Mouse (Mus musculus) heart, adult 18-20 months (tissue): Measurements from ENCODE around the gene Tmem256. TPM values are rescaled to one million over a fixed set of nuclear protein-coding genes. Genes with fewer than 3 reads are reported as not detected.

Experiments
- DNase-seq, 2 experiments: peaks; one replicate each; pipeline ENCODE4 v3.0.0; 2021 to 2022; ENCODE audit warnings: mixed read lengths in 1 of 2
- microRNA-seq, 2 experiments: library from miRNA; unstranded; fragments of <30 nt; microRNA quantifications; one replicate each; pipeline ENCODE4 v1.2.0; 2022
- total RNA-seq, 2 experiments: library from RNA; stranded (reverse); gene quantifications; 2 replicates each; pipeline ENCODE4 v1.2.3; 2021

Tmem256 gene
- total RNA-seq, 2 experiments from 2014 or later = 232 to 246 TPM

DNA sequence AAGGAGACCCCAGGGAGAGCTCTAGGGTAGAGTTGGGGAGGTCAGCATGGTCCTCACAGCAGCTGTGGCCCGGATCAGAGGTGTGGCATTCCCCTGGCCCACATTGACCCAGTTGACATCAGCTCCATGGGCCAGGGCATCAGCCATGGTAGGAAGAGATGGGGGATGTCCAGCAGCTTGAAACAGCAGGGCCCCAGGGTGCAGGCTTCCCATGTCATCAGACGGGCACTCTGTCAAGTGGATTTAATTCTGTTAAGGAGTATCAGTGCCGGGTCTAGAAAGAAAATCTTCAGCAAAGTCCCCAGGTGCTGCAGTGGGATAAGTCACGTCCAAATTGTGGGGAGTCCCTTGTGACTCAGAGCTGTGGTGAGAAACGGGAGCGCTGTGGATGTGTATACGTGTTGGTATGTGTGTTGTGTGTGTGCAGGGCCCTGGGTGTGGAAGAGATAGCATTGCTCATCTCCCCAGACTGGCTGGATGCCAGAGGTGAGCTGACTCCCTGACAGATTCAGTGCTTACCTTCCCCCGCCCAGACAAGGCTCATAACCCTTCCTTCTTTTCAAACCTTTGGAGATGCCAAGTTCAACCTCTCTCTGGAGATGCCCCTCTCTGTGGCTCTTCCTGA lies 45.3 kb downstream of the Tmem256 start:
- no peak for DNase-seq

DNA sequence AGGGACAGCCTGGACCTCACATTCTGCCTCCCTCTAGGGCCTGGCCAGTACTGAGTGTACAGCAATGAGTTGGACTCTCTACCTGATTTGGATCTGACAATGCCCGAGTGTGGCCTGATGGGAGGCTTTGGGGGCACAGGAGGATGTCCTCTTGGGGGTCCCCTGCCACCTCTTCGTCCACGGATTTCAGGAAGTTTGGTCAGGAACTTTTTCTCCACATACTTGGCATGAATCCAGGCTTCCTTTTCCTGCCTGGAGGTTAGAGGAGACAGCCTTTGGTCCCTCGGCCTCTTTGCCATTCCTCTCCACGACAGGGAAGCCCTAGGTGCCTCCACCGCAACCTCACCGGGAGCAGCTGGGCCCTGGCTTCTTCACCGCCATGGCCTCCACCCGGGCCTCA lies 45.9 kb downstream of the Tmem256 start:
- DNase-seq = peak in 1 of 2 experiments; percentile 40

DNA sequence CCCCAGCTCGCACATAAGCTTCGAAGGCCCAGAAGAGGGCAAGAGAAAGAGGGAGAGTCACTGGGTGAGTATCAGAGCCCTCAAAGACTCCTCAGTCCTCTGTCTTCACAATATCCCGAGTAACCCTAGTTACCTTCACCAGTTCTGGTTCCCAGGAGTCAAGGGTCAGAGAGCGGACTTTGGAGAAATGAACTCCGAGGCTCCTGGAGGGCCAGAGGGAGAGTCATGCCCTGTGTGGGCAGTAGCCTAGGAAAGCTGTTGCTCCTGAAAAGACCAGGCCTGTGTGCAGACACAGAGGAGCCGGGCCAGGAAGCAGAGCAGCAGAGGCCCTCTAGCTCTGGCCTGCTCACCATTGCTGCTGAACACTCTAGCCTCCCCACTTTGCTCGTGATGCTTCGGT lies 46.3 kb downstream of the Tmem256 start:
- no peak for DNase-seq

DNA sequence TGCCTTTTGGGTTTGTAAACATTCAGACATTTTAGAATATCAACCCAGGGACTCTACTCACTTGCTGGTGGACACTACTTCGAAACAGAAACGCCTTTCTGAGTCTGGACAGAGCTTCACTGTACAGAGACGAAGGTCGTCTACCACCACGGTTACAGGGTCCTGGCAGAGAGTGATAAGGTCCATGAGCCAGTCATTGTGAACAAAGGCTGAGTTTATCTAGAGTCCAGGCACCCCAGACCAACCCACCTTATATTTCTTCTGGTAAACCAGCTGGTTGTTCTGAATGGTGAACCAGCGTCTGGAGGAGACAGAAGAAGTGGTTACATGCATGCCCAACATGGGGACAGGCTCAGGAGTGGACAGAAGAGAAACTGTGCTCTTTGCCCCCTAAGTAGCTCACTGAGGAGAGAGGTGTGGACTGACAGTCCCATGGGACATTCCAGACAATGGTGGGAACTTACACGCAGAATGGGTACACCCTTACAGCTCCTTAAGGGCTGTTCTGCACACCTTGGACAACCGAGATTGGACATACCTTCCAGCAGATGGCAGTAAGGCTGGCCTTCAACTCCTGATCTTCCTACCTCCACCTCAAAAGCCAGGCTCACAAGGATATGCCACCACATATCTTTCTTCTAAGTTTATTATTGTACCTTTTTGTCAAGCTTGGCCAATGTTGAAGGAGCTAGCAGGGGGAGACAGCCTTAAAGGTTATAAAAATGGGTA lies 48.8 kb downstream of the Tmem256 start:
- DNase-seq = no peak

Small RNAs within 50 kb of the gene (microRNA-seq; reads per million reads assigned to microRNA genes)
- gene Mir6924 = 0 reads per million in 2 experiments

Other genes starting within 250 kb of the Tmem256 start
- 10 to 100 TPM; 15.2 to 16.4 TPM for gene Atp1b2, start 232.6 kb upstream of the Tmem256 start, total RNA-seq
- not detected for gene Shbg, start 220.6 kb upstream of the Tmem256 start, total RNA-seq
- gene Sat2, start 216.5 kb upstream of the Tmem256 start, total RNA-seq = 1 to 10 TPM; 3.3 to 3.8 TPM
- 10 to 100 TPM; 91.3 to 97.2 TPM for gene Fxr2, start 205.5 kb upstream of the Tmem256 start, total RNA-seq
- not detected for gene Sox15, start 183.2 kb upstream of the Tmem256 start, total RNA-seq
- 10 to 100 TPM; 12.3 to 15.6 TPM for gene Mpdu1, start 175.9 kb upstream of the Tmem256 start, total RNA-seq
- gene Cd68, start 172.4 kb upstream of the Tmem256 start, total RNA-seq = 10 to 100 TPM in 1 of 2 experiments, 1 to 10 TPM in 1; 7.3 to 10.5 TPM
- 100 to 1,000 TPM; 185 to 188 TPM for gene Eif4a1, start 166.1 kb upstream of the Tmem256 start, total RNA-seq
- gene Senp3, start 156.4 kb upstream of the Tmem256 start, total RNA-seq = 10 to 100 TPM; 27.3 to 35.1 TPM
- gene Tnfsf13, start 152.7 kb upstream of the Tmem256 start, total RNA-seq = 1 to 10 TPM; 1.5 to 1.7 TPM
- gene Tnfsf12, start 142.7 kb upstream of the Tmem256 start, total RNA-seq = 10 to 100 TPM; 16.9 to 17.1 TPM
- gene Tnfsfm13, start 142.4 kb upstream of the Tmem256 start, total RNA-seq = 1 to 10 TPM; 2.5 to 4.1 TPM
- 10 to 100 TPM; 27.4 to 33.4 TPM for gene Polr2a, start 79.9 kb upstream of the Tmem256 start, total RNA-seq
- not detected for gene Slc35g3, start 76.5 kb upstream of the Tmem256 start, total RNA-seq
- 10 to 100 TPM; 41.7 to 44.7 TPM for gene Zbtb4, start 72.6 kb upstream of the Tmem256 start, total RNA-seq
- 1 to 10 TPM; 2.0 to 4.6 TPM for gene Chrnb1, start 42.6 kb upstream of the Tmem256 start, total RNA-seq
- gene Fgf11, start 36.7 kb upstream of the Tmem256 start, total RNA-seq = 1 to 10 TPM; 2.6 to 3.0 TPM
- gene Tmem102, start 32.9 kb upstream of the Tmem256 start, total RNA-seq = under 1 TPM; 0.17 to 0.49 TPM
- not detected for gene Gm39566, start 23.2 kb upstream of the Tmem256 start, total RNA-seq
- not detected for gene Spem2, start 20.0 kb upstream of the Tmem256 start, total RNA-seq
- not detected for gene Spem1, start 16.3 kb upstream of the Tmem256 start, total RNA-seq
- 1 to 10 TPM; 3.3 to 3.9 TPM for gene Nlgn2, start 730 bp upstream of the Tmem256 start, total RNA-seq
- gene Plscr3, start 7.9 kb downstream of the Tmem256 start, total RNA-seq = 10 to 100 TPM; 19.6 to 21.4 TPM
- gene Tnk1, start 20.2 kb downstream of the Tmem256 start, total RNA-seq = not detected
- gene Tmem95, start 39.5 kb downstream of the Tmem256 start, total RNA-seq = not detected
- 1 to 10 TPM; 2.0 to 2.5 TPM for gene Kctd11, start 42.9 kb downstream of the Tmem256 start, total RNA-seq
- gene Acap1, start 57.0 kb downstream of the Tmem256 start, total RNA-seq = 1 to 10 TPM in 1 of 2 experiments, under 1 TPM in 1; 0.72 to 4.4 TPM
- gene 2810408A11Rik, start 62.5 kb downstream of the Tmem256 start, total RNA-seq = under 1 TPM in 1 of 2 experiments, not detected in 1; 0.41 TPM
- gene Neurl4, start 62.6 kb downstream of the Tmem256 start, total RNA-seq = 10 to 100 TPM; 42.1 to 48.0 TPM
- gene Gps2, start 75.4 kb downstream of the Tmem256 start, total RNA-seq = 10 to 100 TPM; 26.2 to 27.5 TPM
- gene Eif5a, start 83.4 kb downstream of the Tmem256 start, total RNA-seq = 100 to 1,000 TPM; 415 to 425 TPM
- 10 to 100 TPM; 14.6 to 23.1 TPM for gene Ybx2, start 97.3 kb downstream of the Tmem256 start, total RNA-seq
- gene Slc2a4, start 109.7 kb downstream of the Tmem256 start, total RNA-seq = 100 to 1,000 TPM; 402 to 439 TPM
- gene Cldn7, start 126.3 kb downstream of the Tmem256 start, total RNA-seq = 1 to 10 TPM in 1 of 2 experiments, not detected in 1; 1.3 TPM
- 100 to 1,000 TPM; 130 to 144 TPM for gene Ctdnep1, start 142.6 kb downstream of the Tmem256 start, total RNA-seq
- gene Elp5, start 144.0 kb downstream of the Tmem256 start, total RNA-seq = 10 to 100 TPM; 46.2 to 53.1 TPM
- gene Gabarap, start 152.6 kb downstream of the Tmem256 start, total RNA-seq = 100 to 1,000 TPM; 285 to 320 TPM
- 10 to 100 TPM; 18.4 to 19.7 TPM for gene Phf23, start 157.3 kb downstream of the Tmem256 start, total RNA-seq
- gene Dvl2, start 162.1 kb downstream of the Tmem256 start, total RNA-seq = 1 to 10 TPM; 3.4 to 4.8 TPM
- gene Acadvl, start 176.9 kb downstream of the Tmem256 start, total RNA-seq = 1,000 to 10,000 TPM; 1,326 to 1,372 TPM
- 1 to 10 TPM; 5.9 to 6.8 TPM for gene Dlg4, start 178.4 kb downstream of the Tmem256 start, total RNA-seq
- not detected for gene Asgr1, start 215.6 kb downstream of the Tmem256 start, total RNA-seq